Mouse (Mus musculus) right cerebral cortex, postnatal 25 days (tissue): ENCODE results near the gene Tbx10.
A peak's percentile ranks its signal among the peaks of the same experiment; 100 is the strongest.
"Not testable (repeated sequence)": the region's sequence is repeated elsewhere in the genome, so short reads cannot be mapped to it uniquely, and the experiment has no call there.

Source experiments
- DNase-seq: peaks from one replicate; pipeline ENCODE4 v3.0.0; 2022

Tbx10 gene

DNA sequence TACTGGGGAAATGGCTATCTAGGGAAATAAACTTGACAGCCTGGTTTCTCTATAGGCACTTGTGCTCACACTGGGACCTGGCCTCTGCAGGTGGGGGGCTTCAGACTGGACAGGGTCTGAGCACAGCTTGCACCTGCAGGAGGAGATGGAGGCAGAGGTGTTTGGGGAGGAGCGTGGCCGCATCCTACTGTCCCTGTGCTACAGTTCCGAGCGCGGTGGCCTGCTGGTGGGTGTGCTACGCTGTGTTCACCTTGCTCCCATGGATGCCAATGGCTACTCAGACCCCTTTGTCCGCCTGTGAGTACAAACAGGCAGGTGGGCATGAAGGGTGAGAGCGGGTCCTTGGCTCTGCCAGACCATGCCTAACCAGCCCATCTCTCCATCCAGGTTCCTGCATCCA, 13.4 kb downstream of the Tbx10 start:
- no peak for DNase-seq

DNA sequence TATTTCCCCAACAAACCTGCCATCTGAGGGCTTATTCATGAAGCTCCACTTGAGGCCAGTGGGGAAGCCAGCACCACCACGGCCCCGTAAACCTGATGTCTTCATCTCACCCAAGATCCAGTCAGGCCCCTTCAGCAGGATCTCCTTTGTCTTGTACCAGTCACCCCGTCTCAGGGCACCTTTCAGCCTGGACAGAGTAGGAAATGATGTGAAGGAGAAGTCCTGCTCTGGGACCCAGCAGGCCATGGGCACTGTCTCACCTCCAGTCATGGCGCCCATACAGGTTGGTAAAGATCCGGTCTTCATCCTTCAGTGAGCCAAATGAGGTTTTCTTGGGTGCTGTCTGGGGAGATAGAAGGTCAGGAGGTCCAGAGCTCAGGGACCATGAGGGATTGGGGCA, 18.5 kb downstream of the Tbx10 start:
- no peak for DNase-seq

DNA sequence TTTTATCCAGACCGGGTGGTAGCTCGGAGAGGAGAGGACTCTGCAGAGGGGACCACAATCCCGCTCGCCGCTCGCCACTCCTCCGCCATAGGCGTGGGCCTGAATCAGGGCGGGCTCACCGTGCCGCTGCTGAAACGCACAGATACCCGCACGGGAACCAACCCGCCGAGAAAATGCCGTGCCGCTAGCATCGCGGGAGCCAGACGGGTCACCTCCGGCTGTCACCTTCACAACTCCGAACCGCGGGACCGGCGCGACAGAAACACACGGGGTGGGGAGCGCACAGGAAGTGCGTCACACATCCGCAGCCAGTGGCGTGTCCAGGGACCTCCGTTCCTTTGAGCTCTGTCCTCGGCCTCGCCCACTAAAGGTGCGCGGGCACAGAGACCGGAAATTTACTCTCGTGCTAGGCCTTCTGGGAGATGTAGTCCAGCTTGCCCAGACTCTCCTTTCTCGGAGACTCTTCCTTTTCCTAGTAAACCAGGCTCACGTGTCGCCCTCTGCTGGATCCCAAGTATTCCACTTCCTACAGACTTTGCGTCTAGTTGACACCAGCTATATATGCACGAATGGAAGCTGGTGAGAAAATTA, 20.0 kb downstream of the Tbx10 start, which contains the start of gene Ndufv1:
Gene Ndufv1 (minus strand): TSS at position 375 of the 591 bp plus-strand sequence.
- peak; percentile 98 for DNase-seq

DNA sequence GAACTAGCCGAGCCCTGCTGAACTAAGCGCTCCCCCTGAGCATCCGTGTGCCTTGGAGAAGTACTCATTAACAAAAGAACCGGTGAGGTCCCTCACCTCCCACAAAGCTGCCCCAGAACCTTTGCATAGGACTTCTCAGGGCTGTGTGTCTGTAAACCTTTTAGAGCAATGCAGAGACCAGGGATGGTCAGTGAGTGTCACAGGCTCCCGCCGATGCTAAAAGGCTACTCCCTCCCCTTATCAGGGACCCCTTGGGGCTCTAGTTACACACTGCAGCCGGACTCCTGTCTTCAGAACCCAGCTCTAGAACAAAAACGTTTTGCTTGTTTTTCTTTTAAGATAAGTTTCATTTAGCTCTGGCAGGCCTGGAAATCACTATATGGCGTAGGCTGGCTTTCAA, 20.5 kb downstream of the Tbx10 start:
- no peak for DNase-seq

DNA sequence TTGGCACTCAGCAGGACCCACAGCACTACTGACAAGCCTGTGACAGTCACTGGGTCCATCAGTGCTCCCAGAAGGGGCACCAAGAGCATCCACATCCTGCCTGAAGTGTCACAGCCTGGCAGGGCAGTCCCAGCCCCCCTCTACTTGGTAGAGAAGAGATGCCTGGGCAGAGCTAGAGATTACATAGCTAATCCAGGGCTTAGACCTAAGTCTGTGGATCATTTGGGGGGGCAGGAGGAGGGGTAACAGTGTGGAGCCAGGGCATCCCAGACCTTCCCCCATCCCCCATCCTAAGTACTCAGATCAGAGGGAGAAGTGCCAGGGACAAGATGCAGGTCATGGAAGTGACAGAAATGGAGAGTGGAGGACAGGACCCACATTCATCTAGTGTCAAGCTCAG, 22.2 kb downstream of the Tbx10 start:
- no peak for DNase-seq

DNA sequence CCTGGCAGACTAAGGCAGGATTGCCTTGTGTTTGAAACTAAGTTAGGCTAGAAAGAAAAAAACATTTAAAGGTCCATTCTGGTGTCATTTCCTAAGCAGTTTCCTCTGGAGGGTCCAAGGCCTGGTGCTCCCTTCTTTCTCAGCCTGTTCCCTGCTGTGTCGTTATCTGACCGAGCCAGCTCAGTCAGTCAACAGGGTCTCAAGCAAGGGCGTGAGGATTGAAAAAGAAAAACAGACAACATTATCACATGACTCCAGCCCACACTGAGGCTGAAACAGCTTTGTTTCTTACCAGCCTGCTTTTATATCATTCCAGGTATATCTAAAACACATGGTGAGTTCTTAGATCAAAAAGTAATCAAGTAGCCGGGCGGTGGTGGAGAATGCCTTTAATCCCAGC, 23.1 kb downstream of the Tbx10 start:
- DNase-seq = no peak

DNA sequence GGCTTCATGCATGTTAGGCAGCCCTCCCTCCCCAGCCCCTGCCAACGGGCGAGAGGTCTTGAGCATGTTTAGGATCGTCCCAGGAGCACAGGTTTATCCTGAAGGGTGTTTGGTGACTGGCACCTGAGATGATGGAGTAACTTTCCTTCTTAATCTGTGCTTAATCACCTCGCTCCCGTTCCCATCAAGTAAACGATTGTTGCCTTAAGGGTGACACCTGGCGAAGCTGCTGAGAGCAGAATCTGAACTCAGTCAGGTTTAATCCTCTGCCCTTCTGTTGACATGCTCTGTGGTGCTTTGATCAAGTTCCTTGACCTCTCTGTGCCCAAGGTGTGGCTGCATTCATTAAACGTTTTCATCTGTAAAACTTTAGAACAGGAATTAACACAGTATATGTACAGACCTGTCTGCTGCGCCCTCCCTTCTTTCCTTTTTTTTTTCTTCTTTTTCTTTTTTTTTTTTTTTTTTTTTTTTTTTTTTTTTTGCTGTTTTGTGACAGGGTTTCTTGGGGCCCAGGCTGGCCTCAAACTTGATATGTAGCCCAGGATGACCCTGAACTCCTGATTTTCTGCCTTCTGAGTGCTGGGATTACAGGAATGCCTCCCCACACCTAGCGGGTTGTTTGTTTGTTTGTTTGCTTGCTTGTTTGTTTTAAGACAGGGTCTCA, 25.5 kb downstream of the Tbx10 start:
- DNase-seq = no peak

DNA sequence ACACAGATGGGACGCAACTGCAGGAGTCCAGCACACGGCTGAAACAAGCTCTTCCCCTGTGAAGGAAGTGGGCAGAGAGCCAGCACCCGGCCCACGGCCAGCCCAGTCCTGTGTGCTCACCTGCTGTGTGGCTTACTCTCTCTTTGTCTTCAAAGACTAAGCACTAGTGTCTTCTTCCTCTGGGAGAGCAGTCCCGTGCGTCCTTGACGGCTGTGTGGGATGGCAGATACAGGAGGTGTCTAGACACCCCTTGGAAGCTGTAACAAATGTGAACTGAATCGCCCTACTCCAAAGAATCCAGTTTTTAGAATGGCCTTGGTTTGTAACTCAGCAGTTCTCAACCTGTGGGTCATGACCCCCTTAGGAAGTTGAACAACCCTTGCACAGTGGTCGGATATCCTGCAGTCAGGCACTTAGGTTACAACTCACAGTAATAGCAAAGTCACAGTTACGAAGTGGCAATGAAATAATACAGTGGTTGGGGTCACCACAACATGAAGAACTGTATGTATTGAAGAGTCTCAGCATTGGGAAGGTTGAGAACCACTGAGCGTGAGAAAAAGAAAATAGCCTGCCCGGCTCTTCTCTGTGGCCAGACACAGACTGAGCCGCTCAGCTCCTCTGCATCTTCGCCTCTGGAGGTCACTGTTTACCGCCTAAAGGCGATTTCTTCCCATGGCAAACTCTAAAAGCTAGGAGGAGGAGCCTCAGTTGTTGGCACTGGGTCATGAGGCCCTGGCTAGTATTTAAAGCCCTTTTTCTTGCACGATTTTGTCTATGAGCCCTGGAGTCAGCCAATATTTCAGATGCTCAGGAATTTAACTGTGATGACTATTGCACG, 26.4 kb downstream of the Tbx10 start:
- peak; percentile 70 for DNase-seq

DNA sequence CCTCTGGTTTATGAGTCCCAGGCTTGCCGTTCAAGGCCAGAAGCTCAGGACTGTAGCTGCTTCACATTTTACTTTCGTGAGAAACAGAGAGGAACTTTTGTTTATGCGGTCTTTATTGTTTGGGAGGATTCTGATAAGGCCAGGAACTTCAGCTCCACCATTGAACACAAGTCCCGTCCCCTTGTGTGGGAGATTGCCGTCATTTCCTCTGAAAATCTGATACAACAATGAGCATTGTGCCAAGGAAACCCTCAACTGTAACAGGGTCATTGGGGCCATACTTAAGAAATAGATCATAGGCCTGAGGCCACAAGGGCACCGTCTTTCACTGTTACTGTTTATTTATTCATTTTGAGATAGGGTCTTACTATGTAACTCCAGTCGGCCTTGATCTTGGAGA, 30.6 kb downstream of the Tbx10 start:
- no peak for DNase-seq

DNA sequence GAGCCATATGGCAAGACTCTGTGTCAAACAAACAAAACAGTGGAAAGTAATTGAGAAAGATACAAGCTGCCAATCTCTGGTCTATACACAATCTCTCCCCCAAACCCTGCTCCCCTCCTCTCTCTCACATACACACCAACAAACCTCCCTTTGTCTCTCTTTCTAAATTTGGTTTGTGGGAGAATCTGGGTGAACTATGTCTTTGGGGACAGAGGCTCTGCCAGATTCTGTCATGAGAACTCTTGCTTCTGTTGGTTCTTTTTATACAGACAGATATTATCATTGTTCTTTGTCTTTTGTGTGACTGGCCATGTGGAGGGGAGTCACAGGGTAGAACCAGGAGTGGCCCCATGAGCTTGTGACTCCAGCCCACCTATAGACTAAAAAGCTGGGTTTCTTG, 35.0 kb downstream of the Tbx10 start:
- DNase-seq = no peak

DNA sequence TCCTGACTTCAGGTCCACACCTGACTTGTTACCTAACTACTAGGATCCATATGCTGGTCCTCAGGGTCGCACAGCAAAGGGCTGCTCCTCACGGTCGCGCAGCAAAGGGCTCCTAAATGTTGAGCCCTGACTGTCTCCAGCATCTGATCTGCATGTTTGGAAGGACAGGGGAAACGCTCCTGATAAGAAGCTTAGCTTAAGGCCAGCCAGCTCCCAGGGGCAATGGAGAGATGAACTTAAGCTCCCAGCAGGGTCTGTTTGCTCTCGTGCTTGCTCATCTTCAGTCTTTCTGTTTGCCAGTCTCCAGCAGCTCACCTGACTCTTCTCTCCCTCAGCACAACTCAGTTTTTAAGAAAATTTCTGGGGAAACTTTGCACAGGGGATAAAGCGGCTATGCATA, 40.1 kb downstream of the Tbx10 start:
- DNase-seq = no peak

DNA sequence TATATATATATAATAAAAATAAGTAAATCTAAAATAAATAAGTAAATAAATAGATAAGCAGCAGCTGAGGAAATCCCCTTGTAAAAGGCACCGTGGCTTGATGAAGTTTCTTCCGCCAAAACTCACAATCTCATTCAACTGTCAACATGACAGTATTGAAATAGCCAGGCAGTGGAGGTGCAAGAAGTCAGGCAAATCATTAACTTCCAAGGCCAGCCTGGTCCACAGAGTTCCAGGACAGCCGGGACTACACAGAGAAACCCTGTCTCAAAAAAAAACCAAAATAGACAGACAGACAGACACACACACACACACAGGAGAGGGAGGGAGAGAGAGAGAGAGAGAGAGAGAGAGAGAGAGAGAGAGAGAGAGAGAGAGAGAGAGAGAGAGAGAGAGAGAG, 40.7 kb downstream of the Tbx10 start:
- DNase-seq = no peak

DNA sequence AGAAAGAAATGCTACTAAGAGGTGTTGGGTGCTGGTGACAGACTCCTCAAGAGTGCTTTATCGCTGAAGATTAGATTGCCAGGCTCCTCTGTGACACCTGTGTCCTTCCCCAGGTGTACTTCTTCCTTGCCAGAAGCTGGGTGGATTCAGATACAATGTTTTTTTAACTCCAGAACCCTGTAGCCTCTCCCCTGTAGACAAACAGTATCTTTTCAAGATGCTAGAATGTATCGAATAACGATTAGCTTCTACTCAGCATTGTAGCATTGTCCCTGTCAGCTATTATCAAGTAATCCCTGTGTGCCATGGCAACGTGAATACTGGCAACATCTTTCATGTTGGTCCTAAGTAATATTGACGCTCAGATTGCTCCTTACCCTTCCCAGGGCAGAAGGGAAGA, 41.2 kb downstream of the Tbx10 start:
- no peak for DNase-seq

DNA sequence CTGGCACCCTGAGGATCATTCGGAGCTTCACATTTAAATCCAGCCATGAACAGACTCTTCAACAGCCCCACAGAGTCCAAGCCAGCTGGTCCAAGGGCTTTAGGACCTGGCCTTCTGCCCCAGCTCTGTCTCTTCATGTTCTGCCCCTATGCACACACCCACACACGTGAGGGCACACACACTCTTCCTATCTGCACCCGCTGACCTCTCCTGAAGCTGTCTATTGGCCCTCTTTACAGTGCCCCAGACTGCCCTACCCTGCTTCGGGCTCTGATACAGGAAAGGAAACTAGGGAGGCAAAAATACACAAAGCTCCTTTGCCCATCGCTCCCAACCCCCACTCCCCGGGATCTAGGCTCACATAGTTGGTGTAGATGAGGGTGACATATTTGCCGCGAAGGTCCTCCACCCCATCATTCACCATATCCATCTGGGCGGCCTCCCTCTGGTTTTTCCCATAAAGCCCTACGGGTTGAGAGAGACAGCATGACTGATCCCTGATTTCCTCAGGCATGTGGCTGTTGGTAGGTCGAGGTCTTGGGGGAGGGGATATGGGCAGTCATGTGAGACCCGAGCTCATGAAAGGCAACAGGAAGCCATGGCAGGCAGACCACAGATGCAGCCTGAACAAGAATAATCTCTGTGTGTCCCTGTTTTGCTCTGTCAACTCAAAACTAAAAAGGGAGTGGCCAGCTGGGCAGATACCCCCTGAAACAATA, 43.9 kb downstream of the Tbx10 start:
- DNase-seq = no peak

DNA sequence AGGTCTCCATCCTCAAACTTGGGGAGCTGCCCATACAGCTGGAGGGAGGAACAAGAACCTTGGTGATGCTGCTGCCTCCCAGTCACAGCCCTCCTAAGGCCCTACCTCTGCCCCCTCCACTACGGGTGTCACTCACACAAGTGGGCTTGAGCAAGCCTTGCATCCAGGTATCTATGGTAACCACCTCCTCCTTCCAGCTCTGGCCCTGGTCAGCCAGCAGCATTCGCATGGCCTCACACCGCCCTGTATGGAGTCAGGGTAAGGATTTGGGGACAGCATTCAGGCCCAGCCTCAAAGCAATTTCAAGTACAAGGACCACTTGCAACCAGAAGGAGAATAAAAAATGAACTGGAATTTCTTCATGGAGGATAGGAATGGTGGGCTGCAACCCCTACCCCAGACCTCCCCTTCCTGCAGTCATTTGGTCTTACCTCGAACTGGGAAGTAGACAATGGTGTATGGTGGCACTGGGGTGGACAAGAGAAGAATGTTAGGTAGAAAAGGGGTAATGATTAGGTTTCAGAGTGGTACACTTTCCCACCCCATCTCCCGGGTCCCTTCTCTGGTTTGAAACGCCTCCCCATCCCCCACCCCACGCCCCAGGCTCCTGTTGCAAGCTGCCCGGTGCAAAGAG, 44.7 kb downstream of the Tbx10 start:
- DNase-seq = not testable (repeated sequence)

DNA sequence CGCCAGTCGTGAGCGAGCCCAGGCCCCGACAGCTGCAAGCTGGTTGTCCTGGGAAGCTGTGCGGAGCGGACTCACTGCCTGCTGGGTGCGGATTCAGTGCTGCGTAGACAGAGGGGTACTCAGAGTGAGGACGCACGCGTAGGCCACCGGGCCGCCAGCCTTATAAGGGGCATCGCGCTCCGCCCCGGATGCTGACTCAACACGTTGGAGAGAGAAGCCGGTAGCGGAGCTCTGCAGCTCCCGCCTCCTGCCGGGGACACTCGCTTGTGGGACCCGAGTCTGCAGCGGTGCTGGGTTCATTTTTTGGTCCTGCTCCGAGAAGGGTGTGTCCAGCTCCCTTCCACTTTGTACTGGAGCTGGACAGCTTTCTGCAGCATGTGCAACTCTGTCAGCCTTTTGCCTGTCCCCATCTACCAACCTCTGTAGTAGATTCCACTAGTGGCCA, 45.3 kb downstream of the Tbx10 start, which contains the start of gene Gstp1:
Gene Gstp1 (minus strand): TSS at position 198 of the 445 bp plus-strand sequence.
- DNase-seq = peak; percentile 87

DNA sequence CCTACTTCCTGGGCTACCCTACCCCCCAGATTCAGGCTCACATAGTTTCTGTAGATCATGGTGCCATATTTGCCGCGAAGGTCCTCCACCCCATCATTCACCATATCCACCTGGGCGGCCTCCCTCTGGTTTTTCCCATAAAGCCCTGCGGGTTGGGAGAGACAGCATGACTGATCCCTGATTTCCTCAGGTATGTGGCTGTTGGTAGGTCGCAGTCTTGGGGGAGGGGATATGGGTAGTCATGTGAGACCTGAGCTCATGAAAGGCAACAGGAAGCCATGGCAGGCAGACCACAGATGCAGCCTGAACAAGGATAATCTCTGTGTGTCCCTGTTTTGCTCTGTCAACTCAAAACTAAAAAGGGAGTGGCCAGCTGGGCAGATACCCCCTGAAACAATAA, 48.4 kb downstream of the Tbx10 start:
- DNase-seq = not testable (repeated sequence)

DNA sequence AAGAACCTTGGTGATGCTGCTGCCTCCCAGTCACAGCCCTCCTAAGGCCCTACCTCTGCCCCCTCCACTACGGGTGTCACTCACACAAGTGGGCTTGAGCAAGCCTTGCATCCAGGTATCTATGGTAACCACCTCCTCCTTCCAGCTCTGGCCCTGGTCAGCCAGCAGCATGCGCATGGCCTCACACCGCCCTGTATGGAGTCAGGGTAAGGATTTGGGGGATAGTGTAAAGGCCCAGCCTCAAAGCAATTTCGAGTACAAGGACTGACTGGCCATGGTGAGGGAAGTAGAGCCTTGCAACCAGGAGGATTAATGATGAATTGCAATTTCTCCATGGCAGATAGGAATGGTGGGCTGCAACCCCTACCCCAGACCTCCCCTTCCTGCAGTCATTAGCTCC, 48.9 kb downstream of the Tbx10 start:
- not testable (repeated sequence) for DNase-seq

DNA sequence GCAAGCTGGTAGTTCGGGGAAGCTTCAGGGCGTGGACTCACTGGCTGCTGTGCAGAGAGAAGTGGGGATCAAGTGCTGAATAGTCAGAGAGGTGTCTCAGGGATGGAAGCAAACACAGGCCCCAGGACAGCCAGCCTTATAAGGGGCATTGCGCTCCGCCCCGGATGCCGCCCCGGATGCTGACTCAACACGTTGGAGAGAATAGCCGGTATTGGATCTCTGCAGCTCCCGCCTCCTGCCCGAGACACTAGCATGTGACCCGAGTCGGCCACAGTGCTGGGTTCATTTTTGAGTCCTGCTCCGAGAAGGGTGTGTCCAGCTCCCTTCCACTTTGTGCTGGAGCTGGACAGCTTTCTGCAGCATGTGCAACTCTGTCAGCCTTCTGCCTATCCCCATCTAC, 49.6 kb downstream of the Tbx10 start:
- DNase-seq = no peak

DNA sequence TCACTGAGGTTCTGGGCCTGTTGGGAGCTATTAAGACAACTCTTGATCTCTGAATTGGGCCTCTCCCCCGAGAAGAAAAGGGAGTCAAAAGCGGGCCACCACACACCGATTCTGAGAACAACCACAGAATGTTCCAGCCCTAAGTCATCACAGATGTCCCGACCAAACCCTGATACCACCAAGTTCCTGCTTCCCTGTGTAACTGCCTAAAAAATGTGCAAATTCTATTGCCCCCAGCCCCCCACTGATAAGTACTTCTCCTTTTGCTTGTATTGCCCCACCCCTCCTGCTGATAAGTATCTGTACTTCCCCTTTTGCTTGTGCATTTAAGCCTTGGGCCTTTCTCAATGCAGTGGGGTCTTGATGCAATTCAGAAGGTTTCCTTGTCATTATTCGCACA, 51.6 kb downstream of the Tbx10 start:
- DNase-seq = not testable (repeated sequence)

DNA sequence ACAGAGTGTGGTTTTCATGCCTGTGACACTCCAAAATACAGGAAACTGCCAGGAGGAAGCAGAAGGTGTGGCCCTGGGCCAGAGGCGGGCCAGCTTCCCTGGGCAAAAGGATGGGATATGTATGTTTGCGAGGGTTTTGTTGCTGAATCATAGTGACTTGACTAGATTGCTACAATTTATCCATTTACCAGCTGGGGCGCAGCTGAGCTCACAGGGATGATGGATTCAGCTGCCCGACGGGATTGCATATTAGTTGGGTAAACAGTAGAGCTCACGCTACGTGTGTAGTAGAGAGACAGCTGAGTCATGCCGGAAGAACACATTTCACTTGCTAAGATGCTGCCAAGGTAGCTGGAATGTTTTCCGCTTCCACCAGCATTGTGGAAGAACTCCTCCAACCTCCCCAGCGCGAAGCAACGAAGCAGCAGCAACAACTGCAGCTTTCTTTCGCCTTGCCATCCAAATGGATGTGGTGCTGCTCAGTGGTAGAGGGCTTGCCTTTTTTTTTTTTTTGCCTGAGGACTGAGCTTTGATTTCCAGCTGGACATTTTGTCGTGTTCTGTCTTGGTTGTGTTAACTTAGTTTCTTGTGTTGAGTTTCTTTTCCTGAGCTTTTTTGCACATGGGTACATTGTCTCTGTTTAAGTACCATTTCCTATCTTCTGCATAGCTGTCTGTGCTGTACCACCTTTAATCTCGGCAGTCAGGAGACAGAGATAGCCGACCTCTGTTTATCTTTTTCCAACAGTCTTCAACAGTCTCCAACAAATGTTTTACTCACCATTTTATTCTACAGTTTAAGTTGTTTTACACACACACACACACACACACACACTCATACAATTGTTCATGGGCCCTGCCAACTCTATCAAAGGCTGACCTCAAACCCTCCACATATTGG, 53.7 kb downstream of the Tbx10 start, which contains the start of gene Gstp2:
Gene Gstp2 (minus strand): TSS at position 58 of the 900 bp plus-strand sequence.
- DNase-seq = peak; percentile 77

DNA sequence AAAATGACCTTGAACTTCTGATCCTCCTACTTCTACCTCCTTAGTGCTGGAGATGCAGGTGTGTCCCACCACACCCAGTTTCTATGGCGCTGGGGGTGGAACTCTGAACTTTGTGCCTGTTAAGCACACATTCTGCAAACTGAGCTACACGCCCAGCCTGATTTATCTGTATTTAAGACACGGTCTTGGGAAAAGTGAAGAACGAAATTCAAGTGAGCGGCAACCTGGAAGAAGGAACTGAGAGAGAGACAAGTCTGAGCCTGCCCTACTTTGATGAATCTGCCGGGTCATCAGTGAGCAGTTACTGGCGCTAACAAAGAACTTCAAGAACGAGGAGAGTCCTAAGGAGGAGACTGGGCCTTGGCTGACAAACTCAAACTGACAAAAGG, 54.3 kb downstream of the Tbx10 start:
- DNase-seq = no peak
